Mouse (Mus musculus): ENCODE measurements at regions not wholly inside any gene's neighbourhood (a gene's known extent, or its start where the extent isn't known, plus 50 kb on each side); places are given as distances from the start of the nearest gene placed in this dataset.
"Not testable (repeated sequence)": the region's sequence is repeated elsewhere in the genome, so short reads cannot be mapped to it uniquely, and the experiment has no call there.

DNA sequence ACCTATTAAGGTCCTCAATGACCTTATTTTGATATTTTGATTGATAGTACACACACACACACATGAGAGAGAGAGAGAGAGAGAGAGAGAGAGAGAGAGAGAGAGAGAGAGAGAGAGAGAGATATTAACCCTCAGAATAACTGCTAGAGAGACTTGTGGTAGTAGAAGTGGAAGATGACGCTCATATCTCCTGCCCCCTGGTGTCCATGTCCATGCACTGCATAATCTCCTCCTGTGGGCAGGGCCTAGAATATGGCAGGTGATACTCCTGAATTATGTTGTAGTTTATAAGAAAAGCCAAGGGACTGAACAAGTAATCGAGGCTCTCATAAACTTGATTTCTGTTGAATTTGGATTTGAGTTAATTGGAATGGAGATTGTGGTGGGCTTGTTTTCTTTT is 712.3 kb downstream of the Dad1 start:
- not testable (repeated sequence) for H3K4me3 ChIP-seq (ENCODE audit: low read depth, low read length); H3K4me1 ChIP-seq (ENCODE audit: control insufficient read depth, low read depth, low read length); H3K27ac ChIP-seq (ENCODE audit: low read length); H3K36me3 ChIP-seq (ENCODE audit: control insufficient read depth, insufficient read depth); H3K9me3 ChIP-seq (replicated peaks; ENCODE audit: control insufficient read depth, low read length); H3K4me2 ChIP-seq (ENCODE audit: low read depth, low read length); ATAC-seq (ENCODE audit: low read depth); H3K27me3 ChIP-seq (ENCODE audit: control insufficient read depth, insufficient read depth, low read depth, low read length); H3K9ac ChIP-seq (ENCODE audit: low read depth, low read length)
- WGBS (ENCODE audit: insufficient replicate concordance) = 25% methylated on average over 2 of the region's 2 CpGs

DNA sequence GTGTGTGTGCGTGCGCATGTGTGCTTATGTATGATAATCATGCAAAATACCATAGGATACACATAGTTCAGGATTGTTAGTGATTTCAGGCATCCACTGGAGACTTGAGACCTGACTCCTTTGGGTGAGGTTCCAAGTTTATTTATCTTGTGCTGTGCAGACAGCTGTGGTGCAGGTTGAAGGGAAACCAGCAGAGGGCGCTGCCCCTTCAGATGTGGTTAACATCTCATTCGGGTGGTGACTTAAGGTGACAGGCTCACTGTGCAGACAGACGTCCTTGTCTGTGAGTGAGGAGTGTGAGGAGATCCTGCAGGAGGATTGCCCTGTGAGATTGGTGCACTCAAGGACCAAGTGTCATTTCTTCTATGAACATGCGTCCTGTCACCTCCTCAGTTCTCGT is 716.0 kb downstream of the Dad1 start:
- H3K4me1 ChIP-seq (ENCODE audit: control insufficient read depth, low read depth, low read length); H3K27ac ChIP-seq (ENCODE audit: low read length); H3K36me3 ChIP-seq (ENCODE audit: control insufficient read depth, insufficient read depth); H3K4me2 ChIP-seq (ENCODE audit: low read depth, low read length); H3K4me3 ChIP-seq (ENCODE audit: low read depth, low read length); ATAC-seq (ENCODE audit: low read depth); H3K9me3 ChIP-seq (replicated peaks; ENCODE audit: control insufficient read depth, low read length); H3K9ac ChIP-seq (ENCODE audit: low read depth, low read length); H3K27me3 ChIP-seq (ENCODE audit: control insufficient read depth, insufficient read depth, low read depth, low read length): not testable (repeated sequence)
- 54% methylated on average over 7 of the region's 7 CpGs for WGBS (ENCODE audit: insufficient replicate concordance)

DNA sequence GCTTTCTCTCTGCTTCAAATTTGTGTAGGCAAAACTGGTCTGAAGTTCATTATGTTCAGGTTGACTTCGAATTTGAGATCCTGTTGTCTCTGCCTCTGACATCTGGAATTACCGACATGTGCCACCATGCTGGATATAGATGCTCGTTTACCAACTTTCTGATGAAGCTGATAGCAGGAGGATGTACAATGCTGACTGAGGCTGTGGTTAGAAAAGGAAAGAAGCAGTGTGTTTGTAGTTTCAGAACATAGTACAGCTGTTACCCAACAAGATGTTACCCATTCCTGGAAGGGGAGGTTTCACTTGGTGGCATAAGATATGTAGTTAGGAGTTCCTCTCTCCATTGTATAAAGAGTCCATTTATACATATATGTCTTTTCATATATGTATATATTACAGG is 730.5 kb downstream of the Dad1 start:
- not testable (repeated sequence) for H3K27me3 ChIP-seq (ENCODE audit: control insufficient read depth, insufficient read depth, low read depth, low read length); H3K4me1 ChIP-seq (ENCODE audit: control insufficient read depth, low read depth, low read length); H3K27ac ChIP-seq (ENCODE audit: low read length); H3K9ac ChIP-seq (ENCODE audit: low read depth, low read length); H3K4me2 ChIP-seq (ENCODE audit: low read depth, low read length); H3K9me3 ChIP-seq (replicated peaks; ENCODE audit: control insufficient read depth, low read length); H3K4me3 ChIP-seq (ENCODE audit: low read depth, low read length); ATAC-seq (ENCODE audit: low read depth); H3K36me3 ChIP-seq (ENCODE audit: control insufficient read depth, insufficient read depth)
- no CpG with 5 or more reads among the region's 3 CpGs for WGBS (ENCODE audit: insufficient replicate concordance)

DNA sequence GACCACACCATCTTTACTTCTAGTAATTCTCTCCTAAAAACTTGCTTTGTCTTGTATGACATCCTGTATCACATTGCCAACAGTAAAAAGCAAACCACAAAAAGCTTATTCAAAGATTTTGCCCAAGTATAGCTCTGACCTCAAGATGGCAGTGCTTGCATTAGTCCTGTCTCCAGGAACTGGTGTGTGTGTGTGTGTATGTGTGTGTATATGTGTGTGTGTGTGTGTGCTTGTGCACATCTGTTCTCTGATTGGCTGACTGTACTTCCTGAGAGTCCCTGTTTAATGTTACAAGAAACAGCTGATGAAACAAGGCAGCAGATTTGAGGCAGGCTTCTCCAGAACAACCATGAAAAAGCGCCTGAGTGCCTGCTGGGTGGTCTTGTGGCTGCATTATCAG is 735.0 kb downstream of the Dad1 start:
- H3K36me3 ChIP-seq (ENCODE audit: control insufficient read depth, insufficient read depth); H3K4me2 ChIP-seq (ENCODE audit: low read depth, low read length); H3K27ac ChIP-seq (ENCODE audit: low read length); H3K9ac ChIP-seq (ENCODE audit: low read depth, low read length); H3K9me3 ChIP-seq (replicated peaks; ENCODE audit: control insufficient read depth, low read length); H3K27me3 ChIP-seq (ENCODE audit: control insufficient read depth, insufficient read depth, low read depth, low read length); H3K4me3 ChIP-seq (ENCODE audit: low read depth, low read length); ATAC-seq (ENCODE audit: low read depth); H3K4me1 ChIP-seq (ENCODE audit: control insufficient read depth, low read depth, low read length): not testable (repeated sequence)
- WGBS (ENCODE audit: insufficient replicate concordance) = no CpG with 5 or more reads among the region's 1 CpGs

DNA sequence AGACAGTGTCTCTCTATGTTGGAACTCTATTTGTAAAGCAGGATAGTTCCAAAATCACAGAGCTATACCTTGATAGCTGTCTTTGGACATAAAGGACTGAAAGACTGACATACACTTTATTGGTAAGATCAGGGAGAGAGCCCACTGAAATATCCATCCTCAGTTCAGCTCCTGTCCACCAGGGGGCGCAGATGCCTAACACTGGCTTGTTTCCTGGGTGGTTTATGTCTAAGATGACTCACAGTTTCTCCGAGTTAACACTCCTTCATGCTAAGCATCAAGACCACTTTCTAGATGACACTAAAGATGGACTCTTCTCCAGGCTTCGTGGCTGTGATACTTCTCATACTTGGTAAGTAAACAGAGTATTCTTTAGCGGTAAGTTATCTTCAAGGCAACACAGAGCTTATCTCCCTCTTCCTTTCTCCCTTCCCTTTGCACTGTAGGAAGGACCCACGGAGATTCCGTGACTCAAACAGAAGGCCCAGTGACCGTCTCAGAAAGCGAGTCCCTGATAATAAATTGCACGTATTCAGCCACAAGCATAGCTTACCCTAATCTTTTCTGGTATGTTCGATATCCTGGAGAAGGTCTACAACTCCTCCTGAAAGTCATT is 737.2 kb downstream of the Dad1 start:
- H3K4me2 ChIP-seq (ENCODE audit: low read depth, low read length); ATAC-seq (ENCODE audit: low read depth); H3K36me3 ChIP-seq (ENCODE audit: control insufficient read depth, insufficient read depth); H3K4me3 ChIP-seq (ENCODE audit: low read depth, low read length); H3K9me3 ChIP-seq (replicated peaks; ENCODE audit: control insufficient read depth, low read length); H3K27ac ChIP-seq (ENCODE audit: low read length); H3K4me1 ChIP-seq (ENCODE audit: control insufficient read depth, low read depth, low read length); H3K9ac ChIP-seq (ENCODE audit: low read depth, low read length); H3K27me3 ChIP-seq (ENCODE audit: control insufficient read depth, insufficient read depth, low read depth, low read length): not testable (repeated sequence)
- no CpG with 5 or more reads among the region's 10 CpGs for WGBS (ENCODE audit: insufficient replicate concordance)

DNA sequence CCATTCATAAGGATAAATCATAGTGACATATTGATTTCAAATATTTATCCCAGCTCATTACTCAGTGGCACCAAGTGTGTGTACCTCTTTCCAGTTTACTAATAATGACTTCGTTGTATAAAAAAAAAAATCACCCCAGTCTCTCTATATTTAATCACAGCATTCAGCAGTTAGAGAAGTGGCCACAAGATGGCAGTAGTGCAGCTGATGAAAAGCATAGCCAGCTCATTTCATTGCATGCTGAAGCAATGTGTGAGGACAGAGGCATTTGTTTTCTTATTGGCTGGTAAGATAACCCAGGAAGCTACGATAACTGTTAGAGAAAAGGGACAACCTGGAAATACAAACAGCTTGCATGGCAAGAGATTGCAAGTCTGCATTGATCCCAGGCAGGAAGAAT is 748.5 kb downstream of the Dad1 start:
- not testable (repeated sequence) for H3K27ac ChIP-seq (ENCODE audit: low read length); H3K27me3 ChIP-seq (ENCODE audit: control insufficient read depth, insufficient read depth, low read depth, low read length); H3K4me1 ChIP-seq (ENCODE audit: control insufficient read depth, low read depth, low read length); ATAC-seq (ENCODE audit: low read depth); H3K4me3 ChIP-seq (ENCODE audit: low read depth, low read length); H3K9me3 ChIP-seq (replicated peaks; ENCODE audit: control insufficient read depth, low read length); H3K4me2 ChIP-seq (ENCODE audit: low read depth, low read length); H3K36me3 ChIP-seq (ENCODE audit: control insufficient read depth, insufficient read depth); H3K9ac ChIP-seq (ENCODE audit: low read depth, low read length)
- 26% methylated on average over 1 of the region's 2 CpGs for WGBS (ENCODE audit: insufficient replicate concordance)

DNA sequence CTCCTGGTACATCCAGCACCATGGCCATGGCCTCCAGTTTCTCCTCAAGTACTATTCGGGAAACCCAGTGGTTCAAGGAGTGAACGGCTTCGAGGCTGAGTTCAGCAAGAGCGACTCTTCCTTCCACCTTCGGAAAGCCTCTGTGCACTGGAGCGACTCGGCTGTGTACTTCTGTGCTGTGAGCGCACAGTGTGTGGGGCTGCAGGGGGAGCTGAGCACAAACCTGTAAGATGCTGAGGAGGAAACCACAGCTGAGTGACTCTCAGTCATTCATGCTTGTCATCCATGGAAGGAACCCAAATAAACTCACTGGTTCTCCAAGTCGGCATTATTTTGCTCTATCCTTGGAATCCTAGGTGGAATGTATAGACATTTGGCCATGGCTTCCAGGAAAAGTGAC is 765.5 kb downstream of the Dad1 start:
- not testable (repeated sequence) for H3K4me2 ChIP-seq (ENCODE audit: low read depth, low read length); H3K4me1 ChIP-seq (ENCODE audit: control insufficient read depth, low read depth, low read length); H3K27ac ChIP-seq (ENCODE audit: low read length); H3K9ac ChIP-seq (ENCODE audit: low read depth, low read length); H3K9me3 ChIP-seq (replicated peaks; ENCODE audit: control insufficient read depth, low read length); H3K27me3 ChIP-seq (ENCODE audit: control insufficient read depth, insufficient read depth, low read depth, low read length); H3K36me3 ChIP-seq (ENCODE audit: control insufficient read depth, insufficient read depth); ATAC-seq (ENCODE audit: low read depth); H3K4me3 ChIP-seq (ENCODE audit: low read depth, low read length)
- WGBS (ENCODE audit: insufficient replicate concordance) = 72% methylated on average over 5 of the region's 9 CpGs

DNA sequence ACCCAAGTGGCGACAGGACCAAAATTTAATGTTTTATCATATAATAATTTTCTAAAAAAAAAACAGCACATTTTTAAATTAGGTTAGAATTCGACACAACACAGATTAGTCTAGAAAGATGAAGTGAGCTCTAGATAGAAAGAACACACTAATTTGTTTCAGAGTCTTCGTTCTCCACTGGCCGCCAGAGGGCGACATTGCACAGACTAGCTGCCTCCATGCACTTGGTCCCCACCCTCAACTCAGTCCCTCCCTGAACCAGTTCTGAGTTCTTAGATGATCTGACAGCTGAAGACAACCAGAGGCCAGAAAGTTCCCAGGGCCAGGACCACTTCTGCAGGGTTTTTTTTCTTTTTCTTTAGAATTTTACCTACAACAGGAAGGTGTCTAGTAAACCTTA is 766.3 kb downstream of the Dad1 start:
- WGBS (ENCODE audit: insufficient replicate concordance) = 18% methylated on average over 5 of the region's 5 CpGs
- ATAC-seq (ENCODE audit: low read depth); H3K4me1 ChIP-seq (ENCODE audit: control insufficient read depth, low read depth, low read length); H3K4me2 ChIP-seq (ENCODE audit: low read depth, low read length); H3K9me3 ChIP-seq (replicated peaks; ENCODE audit: control insufficient read depth, low read length); H3K4me3 ChIP-seq (ENCODE audit: low read depth, low read length); H3K36me3 ChIP-seq (ENCODE audit: control insufficient read depth, insufficient read depth); H3K27me3 ChIP-seq (ENCODE audit: control insufficient read depth, insufficient read depth, low read depth, low read length); H3K9ac ChIP-seq (ENCODE audit: low read depth, low read length); H3K27ac ChIP-seq (ENCODE audit: low read length): not testable (repeated sequence)

DNA sequence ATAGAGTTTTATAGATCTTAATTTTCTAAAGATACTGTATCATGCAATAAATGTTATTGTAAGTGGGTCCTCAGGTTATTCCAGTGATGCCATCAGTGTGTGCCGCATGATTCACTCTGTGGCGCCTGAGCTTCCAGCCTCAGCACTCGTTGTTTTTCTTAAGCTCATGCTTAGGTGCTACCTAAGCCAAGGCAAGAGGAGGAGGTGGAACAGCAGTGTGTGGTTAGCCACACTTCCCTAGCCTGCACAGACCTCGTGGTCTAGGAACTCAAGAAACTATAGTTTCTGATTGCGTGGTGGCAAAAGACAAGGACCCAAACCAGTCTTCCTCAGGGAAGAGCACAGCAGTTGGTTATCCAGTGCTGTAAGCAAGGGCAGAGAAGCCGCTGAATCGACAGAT is 779.7 kb downstream of the Dad1 start:
- not testable (repeated sequence) for ATAC-seq (ENCODE audit: low read depth); H3K4me2 ChIP-seq (ENCODE audit: low read depth, low read length); H3K9ac ChIP-seq (ENCODE audit: low read depth, low read length); H3K4me1 ChIP-seq (ENCODE audit: control insufficient read depth, low read depth, low read length); H3K27ac ChIP-seq (ENCODE audit: low read length); H3K4me3 ChIP-seq (ENCODE audit: low read depth, low read length); H3K27me3 ChIP-seq (ENCODE audit: control insufficient read depth, insufficient read depth, low read depth, low read length); H3K9me3 ChIP-seq (replicated peaks; ENCODE audit: control insufficient read depth, low read length); H3K36me3 ChIP-seq (ENCODE audit: control insufficient read depth, insufficient read depth)
- WGBS (ENCODE audit: insufficient replicate concordance) = 59% methylated on average over 7 of the region's 7 CpGs

DNA sequence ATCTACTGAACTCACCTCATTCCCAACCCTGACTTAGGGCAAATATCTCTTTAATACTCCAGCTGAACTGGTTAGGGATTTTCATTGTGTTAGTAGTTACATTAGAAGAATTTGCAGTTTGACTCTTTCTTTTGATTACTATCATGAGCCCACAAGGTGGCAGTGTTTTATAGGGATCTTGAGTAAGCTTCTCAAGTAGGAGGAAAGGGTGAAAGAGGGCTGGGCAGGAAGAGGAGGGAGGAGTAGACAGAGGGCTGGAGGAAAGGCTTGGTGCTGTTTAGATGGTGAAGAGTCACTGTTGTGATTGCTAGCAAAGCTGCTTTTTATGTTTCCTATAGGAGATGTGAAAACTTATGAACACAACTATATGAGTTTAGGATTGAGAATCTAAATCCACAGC is 793.1 kb downstream of the Dad1 start:
- not testable (repeated sequence) for H3K4me3 ChIP-seq (ENCODE audit: low read depth, low read length); H3K27me3 ChIP-seq (ENCODE audit: control insufficient read depth, insufficient read depth, low read depth, low read length); H3K36me3 ChIP-seq (ENCODE audit: control insufficient read depth, insufficient read depth); ATAC-seq (ENCODE audit: low read depth); H3K4me1 ChIP-seq (ENCODE audit: control insufficient read depth, low read depth, low read length); H3K9me3 ChIP-seq (replicated peaks; ENCODE audit: control insufficient read depth, low read length); H3K9ac ChIP-seq (ENCODE audit: low read depth, low read length); H3K4me2 ChIP-seq (ENCODE audit: low read depth, low read length); H3K27ac ChIP-seq (ENCODE audit: low read length)
